Mouse (Mus musculus): Measurements from ENCODE around the gene Slc25a36. TPM values are rescaled to one million over a fixed set of nuclear protein-coding genes. Genes with fewer than 3 reads are reported as not detected.

Slc25a36 gene
- total and polyA plus RNA-seq, 3 experiments: 6.9 to 425 (median 143) TPM

DNA sequence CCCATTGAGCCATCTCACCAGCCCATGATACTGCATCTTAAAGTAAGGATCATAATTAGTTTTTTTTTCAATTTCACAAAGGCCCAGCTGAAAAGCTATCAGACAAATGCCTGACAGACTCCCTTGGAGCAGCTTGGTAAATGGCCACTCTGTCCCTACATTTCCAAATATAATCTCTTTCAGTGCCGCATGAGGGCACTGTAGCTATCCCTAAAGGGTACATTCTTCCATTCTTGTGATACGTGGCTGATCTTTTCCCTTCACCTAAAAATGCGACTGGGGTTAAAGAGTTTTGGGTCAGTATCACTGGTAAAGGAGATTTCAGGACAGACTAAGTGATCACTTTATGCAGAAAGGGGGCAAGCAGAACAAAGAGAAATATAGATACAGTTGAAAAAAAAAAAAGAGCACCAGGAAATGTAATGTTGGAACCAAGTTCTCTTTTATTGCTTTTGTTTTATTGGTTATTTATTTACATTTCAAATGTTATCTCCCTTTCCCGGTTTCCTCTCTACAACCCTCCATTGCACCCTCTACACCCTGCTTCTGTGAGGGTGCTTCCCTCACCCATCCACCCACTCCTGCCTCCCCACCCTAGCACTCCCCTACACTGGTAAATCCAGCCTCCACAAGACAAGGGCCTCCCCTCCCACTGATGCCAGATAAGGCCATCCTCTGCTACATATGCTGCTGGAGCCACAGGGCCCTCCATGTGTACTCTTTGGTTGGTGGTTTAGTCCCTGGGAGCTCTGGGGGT is 29.7 kb downstream of the Slc25a36 start:
- Histone ChIP-seq H3K4me3 (ENCODE audit: low read depth, low read length) (no peak overlapping the region), H3K27me3 (ENCODE audit: insufficient read depth, low read length) (no peaks in the 10 kb centered on the region), H3K36me3 (replicated peaks) (peaks cover 69% of the 10 kb centered on the region), H3K4me1 (ENCODE audit: insufficient read depth, low read depth, low read length) (peaks cover 2% of the 10 kb centered on the region; the same call in 1 of the 2 replicates), H3K9me3 (replicated peaks) (no peaks in the 10 kb centered on the region)
- ATAC-seq (ENCODE audit: extremely low read depth, insufficient number of reproducible peaks, low FRiP score, poor library complexity, severe bottlenecking) (no peak), DNase-seq (ENCODE audit: low spot score) (no peak)
- TF ChIP-seq TAL1 (conservative IDR thresholded peaks at IDR 0.05; ENCODE audit: low read depth, low read length) (no peak), POLR2AphosphoS5 (IDR thresholded peaks at IDR 0.05; ENCODE audit: insufficient replicate concordance, low read depth, low read length) (no peak), GATA1 (IDR thresholded peaks at IDR 0.05; ENCODE audit: borderline replicate concordance, low read length) (no peak), GATA2 (IDR thresholded peaks at IDR 0.05; ENCODE audit: borderline replicate concordance, low read depth, low read length) (no peak), CTCF (IDR thresholded peaks at IDR 0.05; ENCODE audit: low read depth, low read length) (no peak)

DNA sequence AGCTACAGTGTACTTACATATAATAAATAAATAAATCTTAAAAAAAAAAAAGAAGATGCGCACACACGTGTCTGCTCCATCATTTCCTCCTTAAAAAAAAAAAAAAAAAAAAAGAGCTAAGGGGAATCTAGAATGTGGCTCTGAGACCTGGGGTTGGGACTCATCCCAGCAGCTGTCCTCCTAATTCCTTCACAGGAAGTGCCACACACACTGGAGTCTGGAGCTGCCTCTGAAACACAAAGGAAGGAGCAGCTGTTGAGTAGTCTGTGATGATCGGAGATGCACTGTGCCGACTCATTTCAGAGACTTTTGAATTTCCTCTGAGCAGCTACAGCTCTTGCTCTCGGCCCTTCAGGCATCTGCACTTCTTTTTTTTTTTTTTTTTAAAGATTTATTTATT is 41.0 kb downstream of the Slc25a36 start:
- peaks cover 69% of the 10 kb centered on the region for H3K36me3 ChIP-seq (replicated peaks)
- no peaks in the 10 kb centered on the region for H3K4me1 ChIP-seq (ENCODE audit: insufficient read depth, low read depth, low read length)
- TF ChIP-seq GATA2 (IDR thresholded peaks at IDR 0.05; ENCODE audit: borderline replicate concordance, low read depth, low read length) (no peak), CTCF (IDR thresholded peaks at IDR 0.05; ENCODE audit: low read depth, low read length) (no peak), TAL1 (conservative IDR thresholded peaks at IDR 0.05; ENCODE audit: low read depth, low read length) (no peak), GATA1 (IDR thresholded peaks at IDR 0.05; ENCODE audit: borderline replicate concordance, low read length) (no peak), POLR2AphosphoS5 (IDR thresholded peaks at IDR 0.05; ENCODE audit: insufficient replicate concordance, low read depth, low read length) (no peak)
- H3K4me3 ChIP-seq (ENCODE audit: low read depth, low read length): no peak overlapping the region
- no peak for ATAC-seq (ENCODE audit: extremely low read depth, insufficient number of reproducible peaks, low FRiP score, poor library complexity, severe bottlenecking)
- no peaks in the 10 kb centered on the region for H3K9me3 ChIP-seq (replicated peaks)
- no peak for DNase-seq (ENCODE audit: low spot score)
- no peaks in the 10 kb centered on the region for H3K27me3 ChIP-seq (ENCODE audit: insufficient read depth, low read length)

DNA sequence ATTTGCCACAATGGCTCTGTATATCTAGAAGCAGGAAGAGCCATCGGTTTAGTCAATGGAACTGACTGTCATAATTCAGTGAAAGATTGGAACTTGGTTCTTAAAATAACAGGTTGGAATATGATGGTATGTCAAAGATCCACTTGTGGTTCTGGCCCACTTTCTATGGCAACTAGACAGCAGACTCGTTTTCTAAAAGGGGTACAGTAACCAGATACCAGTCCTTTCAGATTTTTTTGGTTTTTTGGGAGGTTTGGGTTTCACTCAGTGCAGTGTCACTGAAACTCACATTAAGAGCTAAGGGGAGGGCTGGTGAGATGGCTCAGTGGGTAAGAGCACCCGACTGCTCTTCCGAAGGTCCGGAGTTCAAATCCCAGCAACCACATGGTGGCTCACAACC is 41.5 kb downstream of the Slc25a36 start:
- H3K36me3 ChIP-seq (replicated peaks): peaks cover 65% of the 10 kb centered on the region
- no peak for ATAC-seq (ENCODE audit: extremely low read depth, insufficient number of reproducible peaks, low FRiP score, poor library complexity, severe bottlenecking)

DNA sequence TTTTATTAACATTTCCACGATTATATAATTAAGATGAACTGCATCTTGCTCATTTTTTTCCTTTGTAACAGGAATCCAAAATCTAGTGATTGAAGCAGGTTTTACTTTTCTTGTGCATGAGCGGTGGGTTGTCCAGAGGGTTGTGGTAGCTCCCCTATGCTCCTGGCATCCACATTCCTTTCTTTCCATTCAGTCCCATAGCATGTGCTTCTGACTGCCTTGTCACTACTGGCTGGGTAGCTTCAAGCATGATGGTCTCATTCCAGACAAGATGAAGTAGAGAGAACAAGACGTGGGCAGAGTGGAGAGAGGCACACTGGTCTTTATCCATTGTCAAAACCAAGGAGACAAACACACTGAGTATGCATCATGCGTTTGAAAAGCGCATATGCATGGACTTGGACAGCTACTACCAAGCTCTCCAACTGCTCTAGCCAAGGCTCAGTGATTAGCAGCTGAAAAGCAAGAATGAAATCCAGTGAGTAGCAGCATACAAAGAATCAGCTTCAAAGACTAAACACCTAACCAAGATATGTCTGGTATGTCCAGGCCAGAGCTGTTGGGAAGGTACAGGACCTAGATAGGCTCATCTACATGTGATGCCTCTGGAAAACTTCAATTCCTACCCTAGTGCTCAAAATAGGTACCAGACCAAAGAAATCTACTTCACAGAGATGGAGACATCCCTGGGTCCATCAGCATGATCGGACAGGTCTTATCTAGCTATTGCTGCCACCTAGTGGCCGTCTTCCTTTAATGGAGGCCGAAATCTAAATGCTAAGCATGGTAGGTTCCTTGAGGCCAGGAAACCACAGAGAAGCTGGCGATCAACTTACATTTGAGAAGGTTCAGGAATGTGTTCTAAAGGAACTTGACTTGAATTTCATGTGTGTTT is 42.5 kb downstream of the Slc25a36 start:
- no peaks in the 10 kb centered on the region for H3K27me3 ChIP-seq (ENCODE audit: insufficient read depth, low read length)
- ATAC-seq (ENCODE audit: extremely low read depth, insufficient number of reproducible peaks, low FRiP score, poor library complexity, severe bottlenecking) (peak; percentile 66), DNase-seq (ENCODE audit: low spot score) (peak; percentile 39)
- no peak for TF ChIP-seq TAL1 (conservative IDR thresholded peaks at IDR 0.05; ENCODE audit: low read depth, low read length)
- TF ChIP-seq GATA2 (IDR thresholded peaks at IDR 0.05; ENCODE audit: borderline replicate concordance, low read depth, low read length): no peak
- TF ChIP-seq CTCF (IDR thresholded peaks at IDR 0.05; ENCODE audit: low read depth, low read length): peak; percentile 30; the same call in 1 of the 2 replicates
- peaks cover 65% of the 10 kb centered on the region for H3K36me3 ChIP-seq (replicated peaks)
- no peaks in the 10 kb centered on the region for H3K4me1 ChIP-seq (ENCODE audit: insufficient read depth, low read depth, low read length)
- H3K9me3 ChIP-seq (replicated peaks): no peaks in the 10 kb centered on the region
- no peak overlapping the region for H3K4me3 ChIP-seq (ENCODE audit: low read depth, low read length)

More for the DNA sequence above, 41.5 kb downstream of the Slc25a36 start:
- no peak overlapping the region for H3K4me3 ChIP-seq (ENCODE audit: low read depth, low read length)
- H3K27me3 ChIP-seq (ENCODE audit: insufficient read depth, low read length): no peaks in the 10 kb centered on the region
- H3K9me3 ChIP-seq (replicated peaks): no peaks in the 10 kb centered on the region
- no peaks in the 10 kb centered on the region for H3K4me1 ChIP-seq (ENCODE audit: insufficient read depth, low read depth, low read length)
- TF ChIP-seq TAL1 (conservative IDR thresholded peaks at IDR 0.05; ENCODE audit: low read depth, low read length) (no peak), POLR2AphosphoS5 (IDR thresholded peaks at IDR 0.05; ENCODE audit: insufficient replicate concordance, low read depth, low read length) (no peak), GATA2 (IDR thresholded peaks at IDR 0.05; ENCODE audit: borderline replicate concordance, low read depth, low read length) (no peak), CTCF (IDR thresholded peaks at IDR 0.05; ENCODE audit: low read depth, low read length) (no peak), GATA1 (IDR thresholded peaks at IDR 0.05; ENCODE audit: borderline replicate concordance, low read length) (no peak)
- no peak for DNase-seq (ENCODE audit: low spot score)

DNA sequence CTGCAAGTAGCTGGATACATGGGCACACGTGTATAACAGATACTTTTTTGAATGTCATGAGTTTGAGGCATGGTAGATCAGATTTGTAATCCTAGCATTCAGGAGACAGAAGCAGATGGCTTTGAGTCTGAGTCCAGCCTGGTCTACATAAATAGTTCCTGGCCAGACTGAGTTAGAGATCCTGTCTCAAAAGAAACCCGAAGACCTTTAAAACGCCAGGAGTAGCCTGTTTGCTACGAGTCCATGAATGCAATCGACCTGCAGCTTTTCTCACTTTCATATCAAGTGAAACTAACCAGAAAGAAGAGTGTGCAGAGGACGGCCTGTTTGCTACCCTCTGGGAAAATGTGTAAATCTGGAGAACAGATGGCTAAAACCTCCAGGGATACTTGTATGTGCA is 43.2 kb downstream of the Slc25a36 start:
- Histone ChIP-seq H3K36me3 (replicated peaks) (peaks cover 69% of the 10 kb centered on the region), H3K4me3 (ENCODE audit: low read depth, low read length) (no peak overlapping the region), H3K9me3 (replicated peaks) (no peaks in the 10 kb centered on the region), H3K27me3 (ENCODE audit: insufficient read depth, low read length) (no peaks in the 10 kb centered on the region), H3K4me1 (ENCODE audit: insufficient read depth, low read depth, low read length) (no peaks in the 10 kb centered on the region)
- ATAC-seq (ENCODE audit: extremely low read depth, insufficient number of reproducible peaks, low FRiP score, poor library complexity, severe bottlenecking) (no peak), DNase-seq (ENCODE audit: low spot score) (no peak)
- TF ChIP-seq TAL1 (conservative IDR thresholded peaks at IDR 0.05; ENCODE audit: low read depth, low read length) (no peak), POLR2AphosphoS5 (IDR thresholded peaks at IDR 0.05; ENCODE audit: insufficient replicate concordance, low read depth, low read length) (no peak)

DNA sequence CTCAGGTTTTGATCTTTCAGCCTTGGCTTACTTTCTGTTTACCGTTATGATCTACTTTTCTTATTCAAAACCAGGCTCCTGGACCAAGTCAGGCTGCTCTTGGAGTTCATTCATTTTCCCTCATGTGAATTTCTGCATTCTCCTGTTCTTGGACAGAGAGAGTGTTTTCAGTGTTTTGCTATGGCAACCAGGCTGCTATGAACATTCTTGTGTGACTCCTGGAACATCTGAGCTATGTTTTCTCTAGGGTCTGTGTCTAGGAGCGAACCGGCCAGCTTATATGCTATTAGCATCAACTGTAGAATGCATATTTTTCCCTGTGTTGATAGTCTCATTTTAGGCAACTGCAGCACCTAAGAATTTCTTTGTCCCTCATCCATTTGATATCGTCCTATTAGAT is 45.1 kb downstream of the Slc25a36 start:
- H3K4me3 ChIP-seq (ENCODE audit: low read depth, low read length): no peak overlapping the region
- H3K9me3 ChIP-seq (replicated peaks): no peaks in the 10 kb centered on the region
- H3K4me1 ChIP-seq (ENCODE audit: insufficient read depth, low read depth, low read length): no peaks in the 10 kb centered on the region
- ATAC-seq (ENCODE audit: extremely low read depth, insufficient number of reproducible peaks, low FRiP score, poor library complexity, severe bottlenecking) (no peak), DNase-seq (ENCODE audit: low spot score) (no peak)
- peaks cover 61% of the 10 kb centered on the region for H3K36me3 ChIP-seq (replicated peaks)
- no peaks in the 10 kb centered on the region for H3K27me3 ChIP-seq (ENCODE audit: insufficient read depth, low read length)
- TF ChIP-seq CTCF (IDR thresholded peaks at IDR 0.05; ENCODE audit: low read depth, low read length) (no peak), GATA1 (IDR thresholded peaks at IDR 0.05; ENCODE audit: borderline replicate concordance, low read length) (no peak), GATA2 (IDR thresholded peaks at IDR 0.05; ENCODE audit: borderline replicate concordance, low read depth, low read length) (no peak), TAL1 (conservative IDR thresholded peaks at IDR 0.05; ENCODE audit: low read depth, low read length) (no peak), POLR2AphosphoS5 (IDR thresholded peaks at IDR 0.05; ENCODE audit: insufficient replicate concordance, low read depth, low read length) (no peak)
